Mouse (Mus musculus) megakaryocyte, embryonic 14.5 days (primary cell): ENCODE results near the gene Habp4.

Experiments
- FLI1 ChIP-seq: IDR thresholded peaks from 2 replicates; pipeline ENCODE4 v1.6.1; 2012; ENCODE audit warnings: low read length, inconsistent platforms, mixed read lengths
- GATA1 ChIP-seq: IDR thresholded peaks from 3 replicates; pipeline ENCODE4 v1.6.1; 2012; ENCODE audit warnings: mixed read lengths, low read length, inconsistent platforms, borderline replicate concordance

DNA sequence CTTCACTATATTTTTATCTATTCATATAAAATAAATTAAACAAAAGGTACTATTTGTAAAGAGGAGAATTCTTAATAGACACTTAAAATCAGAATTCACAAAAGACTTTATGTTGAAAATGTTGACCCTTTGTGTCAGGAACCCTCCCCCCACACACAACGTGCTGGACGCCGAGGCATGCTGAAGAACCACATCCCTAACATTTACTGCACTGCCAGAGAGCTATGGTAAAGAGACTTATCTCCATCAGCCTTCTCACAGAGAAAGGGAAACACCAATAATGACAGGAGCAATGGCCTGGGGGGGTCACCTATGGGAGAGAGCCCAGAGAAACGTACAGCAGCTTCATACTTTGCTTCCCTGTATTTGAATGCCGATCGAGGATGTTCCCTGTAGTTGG lies 46.5 kb downstream of the Habp4 start:
- TF ChIP-seq GATA1: no peak
- no peak for TF ChIP-seq FLI1
